Mouse (Mus musculus) 416B (cell line): ENCODE data around the gene Dhx16.

Experiments
- DNase-seq: peaks from one replicate; pipeline ENCODE4 v3.0.0; 2011; ENCODE audit warnings: low read depth

The Dhx16 gene

GRCm38 (mm10) chr17:35879245-35880057 is at the start of gene Dhx16:
Gene Dhx16 (plus strand): TSS chr17:35879819.
- DNase-seq = peak; percentile 98

GRCm38 (mm10) chr17:35832400-35833238 is 47.0 kb upstream of the Dhx16 start:
- DNase-seq = no peak

- DNase-seq = peak; percentile 76
Observed at GRCm38 (mm10) chr17:35833239-35833751, 46.3 kb upstream of the Dhx16 start.

- DNase-seq = no peak
Observed at GRCm38 (mm10) chr17:35833894-35834293, 45.7 kb upstream of the Dhx16 start.

- no peak for DNase-seq
Observed at GRCm38 (mm10) chr17:35834696-35835422, 44.8 kb upstream of the Dhx16 start.

GRCm38 (mm10) chr17:35835424-35836140 is 44.0 kb upstream of the Dhx16 start:
- no peak for DNase-seq

GRCm38 (mm10) chr17:35836178-35836965 is 43.2 kb upstream of the Dhx16 start:
- DNase-seq = peak; percentile 88

- peak; percentile 91 for DNase-seq
Observed at GRCm38 (mm10) chr17:35836991-35837422, 42.6 kb upstream of the Dhx16 start.

GRCm38 (mm10) chr17:35837487-35837886 is 42.1 kb upstream of the Dhx16 start:
- DNase-seq = peak; percentile 70

GRCm38 (mm10) chr17:35838122-35838544 is 41.5 kb upstream of the Dhx16 start, which contains the start of gene Tubb5:
Gene Tubb5 (minus strand): TSS chr17:35838306.
- peak; percentile 98 for DNase-seq

- DNase-seq = no peak
Observed at GRCm38 (mm10) chr17:35838570-35838969, 41.0 kb upstream of the Dhx16 start.

GRCm38 (mm10) chr17:35839002-35839401 is 40.6 kb upstream of the Dhx16 start:
- DNase-seq = peak; percentile 56

- peak; percentile 56 for DNase-seq
Observed at GRCm38 (mm10) chr17:35840561-35840960, 39.1 kb upstream of the Dhx16 start.

- DNase-seq = peak; percentile 100
Observed at GRCm38 (mm10) chr17:35841076-35841950, 38.3 kb upstream of the Dhx16 start, which contains the start of gene Mdc1. Gene Mdc1 (plus strand): TSS chr17:35841515.

- no peak for DNase-seq
Observed at GRCm38 (mm10) chr17:35842006-35842405, 37.6 kb upstream of the Dhx16 start.

- DNase-seq = no peak
Observed at GRCm38 (mm10) chr17:35843514-35843913, 36.1 kb upstream of the Dhx16 start.

- peak; percentile 69 for DNase-seq
Observed at GRCm38 (mm10) chr17:35848112-35848511, 31.5 kb upstream of the Dhx16 start.

- DNase-seq = no peak
Observed at GRCm38 (mm10) chr17:35850974-35851373, 28.6 kb upstream of the Dhx16 start.

- DNase-seq = no peak
Observed at GRCm38 (mm10) chr17:35859371-35859770, 20.2 kb upstream of the Dhx16 start.
